Mouse (Mus musculus) midbrain, postnatal 0 days (tissue): Measurements from ENCODE around the gene Col27a1. TPM values are rescaled to one million over a fixed set of nuclear protein-coding genes. Genes with fewer than 3 reads are reported as not detected.
A peak's percentile ranks its signal among the peaks of the same experiment; 100 is the strongest.

Experiments
- ATAC-seq: fragments of 200-750 bp; cut with Nextera tagmentation; 2 replicates; pipeline ENCODE4 v1.8.0; 2017; ENCODE audit warnings: moderate number of reproducible peaks, mild to moderate bottlenecking, moderate TSS enrichment, moderate library complexity; ENCODE audit not compliant: low FRiP score
- DNase-seq: peaks from one replicate; pipeline ENCODE4 v3.0.0-alpha.2; 2015; ENCODE audit warnings: low spot score
- H3K27ac ChIP-seq: fragments of 300-500 bp; sonication (generic); 2 replicates; pipeline ENCODE4 v1.5.1; 2014; ENCODE audit warnings: low read depth, mild to moderate bottlenecking, low read length, mixed read lengths
- H3K27me3 ChIP-seq: fragments of 300-500 bp; sonication (generic); 2 replicates; pipeline ENCODE4 v1.6.1; 2014; ENCODE audit warnings: low read length, control low read depth, mixed read lengths; ENCODE audit not compliant: insufficient read depth
- H3K36me3 ChIP-seq: fragments of 300-500 bp; sonication (generic); 2 replicates; pipeline ENCODE4 v1.6.1; 2014; ENCODE audit warnings: low read length, control low read depth, mixed read lengths; ENCODE audit not compliant: insufficient read depth
- H3K4me1 ChIP-seq: fragments of 300-500 bp; sonication (generic); 2 replicates; pipeline ENCODE4 v1.6.1; 2014; ENCODE audit warnings: mild to moderate bottlenecking, control low read depth, antibody characterized with exemption, low read length, mixed read lengths; ENCODE audit not compliant: insufficient read depth
- H3K4me2 ChIP-seq: fragments of 300-500 bp; sonication (generic); 2 replicates; pipeline ENCODE4 v1.6.1; 2014; ENCODE audit warnings: low read depth, mild to moderate bottlenecking, low read length, mixed read lengths; ENCODE audit not compliant: poor library complexity, severe bottlenecking
- H3K4me3 ChIP-seq: fragments of 300-500 bp; sonication (generic); 2 replicates; pipeline ENCODE4 v1.5.1; 2014; ENCODE audit warnings: low read depth, mild to moderate bottlenecking, low read length, moderate library complexity
- H3K9ac ChIP-seq: fragments of 300-500 bp; sonication (generic); replicated peaks from 2 replicates; pipeline ENCODE4 v1.6.1; 2014; ENCODE audit warnings: mild to moderate bottlenecking, low read length, moderate library complexity, mixed read lengths; ENCODE audit not compliant: poor library complexity, severe bottlenecking
- H3K9me3 ChIP-seq: fragments of 300-500 bp; sonication (generic); 2 replicates; pipeline ENCODE4 v1.6.1; 2016; ENCODE audit warnings: low read length, control low read depth
- CTCF ChIP-seq: IDR thresholded peaks from 2 replicates; pipeline ENCODE4 v1.5.1; 2016; ENCODE audit warnings: antibody characterized with exemption, mild to moderate bottlenecking
- WGBS: fragments of 180-500 bp; shearing (Covaris S2); extraction: QIAGEN DNeasy Blood & Tissue Kit; methylation state at CpG from one replicate; pipeline ENCODE4 v1.1.7; 2014; 5-methylcytosine and 5-hydroxymethylcytosine counted together
- polyA plus RNA-seq: library from polyadenylated mRNA; unstranded; fragments of >200 nt; fragmentation: Nextera tagmentation; extraction: Ambion mirVana; gene quantifications from 2 replicates; pipeline ENCODE4 v1.2.1, GENCODE M21; 2015
- total RNA-seq: library from RNA; depleted of rRNA; stranded (reverse); fragments of >200 nt; gene quantifications from 2 replicates; pipeline ENCODE4 v1.2.3, GENCODE M21; 2014

Col27a1 gene
- total and polyA plus RNA-seq, 2 experiments from 2014 or later, result 0.88 to 4.8 TPM

DNA sequence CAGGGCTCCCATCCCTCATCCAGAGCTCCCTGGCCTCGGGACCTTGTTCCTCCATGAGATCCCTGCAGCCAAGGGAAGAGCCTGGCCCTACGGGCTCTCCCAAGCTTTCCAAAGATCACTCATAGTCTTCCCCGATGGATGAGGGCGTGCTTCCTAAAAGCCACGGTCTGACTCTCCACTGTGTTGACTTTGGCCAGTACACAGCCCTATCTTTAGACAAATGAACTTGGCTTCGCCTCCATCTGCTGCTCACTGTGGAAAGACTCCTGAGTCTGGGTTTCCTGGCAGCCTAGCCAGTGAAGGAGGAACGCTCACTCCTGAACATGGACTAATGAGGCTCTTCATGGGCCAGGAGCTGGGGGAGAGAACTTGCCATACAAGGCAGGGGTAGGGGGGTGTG, 65.0 kb downstream of the Col27a1 start:
- H3K4me1 ChIP-seq, result no peaks in the 10 kb centered on the region
- no peak overlapping the region for H3K4me3 ChIP-seq
- H3K4me2 ChIP-seq, result no peak overlapping the region
- ATAC-seq (no peak), DNase-seq (peak; percentile 28)
- 86% methylated on average over 7 of the region's 7 CpGs for WGBS
- no peaks in the 10 kb centered on the region for H3K27me3 ChIP-seq
- no peak overlapping the region for H3K9ac ChIP-seq
- no peak for TF ChIP-seq CTCF
- no peak overlapping the region for H3K27ac ChIP-seq
- no peaks in the 10 kb centered on the region for H3K36me3 ChIP-seq
- H3K9me3 ChIP-seq, result no peaks in the 10 kb centered on the region

DNA sequence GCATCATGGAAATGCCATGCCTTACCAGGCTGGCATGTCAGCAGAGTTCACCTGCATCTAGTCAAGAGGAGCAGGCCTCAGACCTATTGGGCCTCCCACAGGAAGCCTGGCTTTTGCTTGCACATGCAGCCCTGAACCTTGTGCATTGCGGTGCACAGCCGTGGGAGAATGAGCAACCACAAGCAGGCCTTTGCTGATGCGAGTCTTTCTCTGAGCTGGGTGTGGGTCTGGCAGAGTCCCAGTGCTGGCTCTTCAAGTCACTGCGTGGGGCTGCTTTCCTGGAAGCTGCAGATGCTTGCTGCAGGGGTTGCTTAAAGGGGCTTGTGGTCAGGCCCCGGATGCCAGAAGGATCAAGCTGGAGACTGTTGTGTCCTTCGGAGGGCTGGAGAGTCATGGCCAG, 67.9 kb downstream of the Col27a1 start:
- WGBS, result 77% methylated on average over 6 of the region's 6 CpGs
- no peaks in the 10 kb centered on the region for H3K27me3 ChIP-seq

DNA sequence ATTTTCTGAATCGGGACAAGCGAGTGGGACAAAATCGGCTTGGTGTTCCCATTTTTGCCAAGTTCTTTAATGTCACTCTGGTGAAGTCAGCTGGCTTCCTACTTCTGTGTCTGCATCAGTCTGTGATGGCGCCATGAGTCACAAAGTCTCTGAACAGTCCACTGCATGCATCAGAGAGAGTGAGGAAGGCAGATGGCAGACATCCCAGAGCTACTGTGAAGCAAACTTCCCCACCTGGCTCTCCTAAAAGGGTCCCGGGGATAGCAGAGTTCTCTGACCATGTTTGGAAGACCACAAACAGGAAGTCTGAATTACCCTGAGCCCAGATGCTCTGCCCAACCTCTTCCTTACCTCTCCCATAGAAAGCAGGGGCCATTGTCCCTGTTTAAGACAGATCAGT, 69.5 kb downstream of the Col27a1 start:
- DNase-seq (no peak), ATAC-seq (no peak)
- WGBS, result 84% methylated on average over 5 of the region's 5 CpGs
- no peaks in the 10 kb centered on the region for H3K9me3 ChIP-seq
- no peak overlapping the region for H3K4me3 ChIP-seq
- no peak overlapping the region for H3K27ac ChIP-seq
- H3K36me3 ChIP-seq, result no peaks in the 10 kb centered on the region
- no peak overlapping the region for H3K9ac ChIP-seq
- no peak overlapping the region for H3K4me2 ChIP-seq
- no peaks in the 10 kb centered on the region for H3K27me3 ChIP-seq
- no peaks in the 10 kb centered on the region for H3K4me1 ChIP-seq
- TF ChIP-seq CTCF, result no peak

More for the DNA sequence above, 67.9 kb downstream of the Col27a1 start:
- Histone ChIP-seq H3K4me3 (no peak overlapping the region), H3K4me1 (no peaks in the 10 kb centered on the region), H3K9me3 (no peaks in the 10 kb centered on the region), H3K4me2 (no peak overlapping the region), H3K27ac (no peak overlapping the region), H3K36me3 (no peaks in the 10 kb centered on the region), H3K9ac (no peak overlapping the region)
- TF ChIP-seq CTCF, result no peak
- DNase-seq (peak; percentile 27), ATAC-seq (no peak)

DNA sequence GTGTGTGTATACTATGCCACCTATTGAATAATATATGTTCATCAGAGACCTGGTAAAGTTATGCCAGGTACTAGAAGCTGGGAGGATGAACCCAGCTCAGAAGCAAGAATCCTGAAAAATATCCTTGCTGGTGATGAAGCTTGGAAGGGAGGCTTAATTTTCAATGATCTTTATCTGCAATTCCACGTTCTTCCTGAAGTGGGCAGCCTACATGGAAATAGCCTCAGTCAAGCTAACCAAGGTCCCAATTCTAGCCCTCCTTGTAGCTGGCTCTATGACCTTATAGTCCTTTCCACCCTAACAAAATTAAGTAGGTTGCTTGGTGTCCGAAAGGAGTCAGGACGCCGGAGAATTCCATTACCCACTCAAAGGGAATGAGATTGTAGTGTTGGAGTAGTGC, 72.2 kb downstream of the Col27a1 start:
- Histone ChIP-seq H3K4me1 (no peaks in the 10 kb centered on the region; the same call in 1 of the 2 replicates), H3K27me3 (no peaks in the 10 kb centered on the region), H3K27ac (no peak overlapping the region), H3K9me3 (no peaks in the 10 kb centered on the region), H3K4me2 (no peak overlapping the region), H3K9ac (no peak overlapping the region), H3K36me3 (no peaks in the 10 kb centered on the region), H3K4me3 (no peak overlapping the region)
- no peak for ATAC-seq
- TF ChIP-seq CTCF, result 0 out of 2 replicates have a peak, but pooled peaks have one; percentile 15
- WGBS, result 88% methylated on average over 4 of the region's 4 CpGs
- DNase-seq, result no peak

DNA sequence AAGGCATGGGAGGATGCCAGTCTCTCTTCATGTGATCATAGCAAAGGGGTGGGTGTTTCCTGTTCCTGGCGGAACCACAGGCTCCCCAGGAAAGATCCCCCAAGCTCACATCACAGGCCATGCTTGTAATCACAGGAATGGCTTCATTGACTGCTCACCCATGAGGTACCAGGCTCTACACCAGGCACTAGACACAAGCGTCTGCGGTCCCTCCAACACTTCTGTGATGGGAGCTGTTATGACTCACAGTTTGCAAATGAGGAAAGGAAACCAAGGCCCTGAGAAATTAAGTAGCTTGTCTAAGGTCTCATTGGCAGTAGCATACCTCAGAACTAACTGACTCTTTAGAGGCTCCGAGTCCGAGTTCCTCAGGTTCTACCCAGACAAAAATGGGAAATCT, 74.7 kb downstream of the Col27a1 start:
- ATAC-seq, result no peak
- no peaks in the 10 kb centered on the region for H3K27me3 ChIP-seq
- no peaks in the 10 kb centered on the region for H3K36me3 ChIP-seq
- no peak overlapping the region for H3K9ac ChIP-seq
- no peak for TF ChIP-seq CTCF
- no peak for DNase-seq
- H3K4me1 ChIP-seq, result no peaks in the 10 kb centered on the region; the same call in 1 of the 2 replicates
- no peak overlapping the region for H3K27ac ChIP-seq
- H3K4me3 ChIP-seq, result no peak overlapping the region
- no peak overlapping the region for H3K4me2 ChIP-seq
- 94% methylated on average over 5 of the region's 5 CpGs for WGBS
- no peaks in the 10 kb centered on the region for H3K9me3 ChIP-seq

DNA sequence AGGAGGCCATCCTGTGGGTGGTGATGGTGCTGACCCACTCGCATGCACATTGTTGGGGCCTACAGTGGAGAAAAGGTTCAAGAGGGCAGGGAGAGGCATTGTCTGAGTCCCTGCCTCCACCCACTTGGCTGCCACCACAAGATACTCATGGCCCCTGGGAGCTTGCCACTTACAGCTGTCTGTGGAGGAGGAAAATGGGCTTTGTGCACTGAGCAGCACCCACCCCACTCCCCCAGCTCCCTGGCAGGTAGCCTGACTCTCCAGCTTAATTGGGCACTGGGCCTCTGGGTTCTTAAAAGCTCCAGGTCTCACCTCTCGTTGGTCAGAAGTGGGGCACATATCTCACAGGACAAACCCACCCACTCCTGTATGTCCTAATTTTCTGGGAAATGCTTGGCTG, 76.3 kb downstream of the Col27a1 start:
- no peak for TF ChIP-seq CTCF
- ATAC-seq, result no peak
- H3K27ac ChIP-seq, result no peak overlapping the region
- H3K4me3 ChIP-seq, result no peak overlapping the region
- no peaks in the 10 kb centered on the region; the same call in 1 of the 2 replicates for H3K4me1 ChIP-seq
- no peak overlapping the region for H3K9ac ChIP-seq
- H3K27me3 ChIP-seq, result no peaks in the 10 kb centered on the region
- peak; percentile 54 for DNase-seq
- no peaks in the 10 kb centered on the region for H3K9me3 ChIP-seq
- H3K36me3 ChIP-seq, result no peaks in the 10 kb centered on the region
- WGBS, result 86% methylated on average over 2 of the region's 2 CpGs
- H3K4me2 ChIP-seq, result no peak overlapping the region
